Mouse (Mus musculus): ENCODE results near the gene Arhgap10.
A peak's percentile ranks its signal among the peaks of the same experiment; 100 is the strongest.
"Not testable (repeated sequence)": the region's sequence is repeated elsewhere in the genome, so short reads cannot be mapped to it uniquely, and the experiment has no call there.

Arhgap10 gene

GRCm38 (mm10) chr8:77337272-77337671 lies 180.5 kb downstream of the Arhgap10 start:
- DNase-seq = no peak

- DNase-seq = no peak
Observed at GRCm38 (mm10) chr8:77331180-77331579, 186.6 kb downstream of the Arhgap10 start.

GRCm38 (mm10) chr8:77330304-77330703 lies 187.4 kb downstream of the Arhgap10 start:
- no peak for DNase-seq

GRCm38 (mm10) chr8:77329783-77330182 lies 188.0 kb downstream of the Arhgap10 start:
- DNase-seq = no peak

GRCm38 (mm10) chr8:77328473-77328872 lies 189.3 kb downstream of the Arhgap10 start:
- DNase-seq = no peak

- no peak for DNase-seq
Observed at GRCm38 (mm10) chr8:77327326-77327725, 190.4 kb downstream of the Arhgap10 start.

- DNase-seq = not testable (repeated sequence)
Observed at GRCm38 (mm10) chr8:77322727-77323126, 195.0 kb downstream of the Arhgap10 start.

GRCm38 (mm10) chr8:77321901-77322300 lies 195.9 kb downstream of the Arhgap10 start:
- DNase-seq = no peak

GRCm38 (mm10) chr8:77318590-77318989 lies 199.2 kb downstream of the Arhgap10 start:
- DNase-seq = no peak

GRCm38 (mm10) chr8:77317771-77318170 lies 200.0 kb downstream of the Arhgap10 start:
- DNase-seq = no peak

GRCm38 (mm10) chr8:77313003-77313402 lies 204.8 kb downstream of the Arhgap10 start:
- DNase-seq = no peak

GRCm38 (mm10) chr8:77311762-77312161 lies 206.0 kb downstream of the Arhgap10 start:
- DNase-seq = no peak

- DNase-seq = no peak
Observed at GRCm38 (mm10) chr8:77310541-77310940, 207.2 kb downstream of the Arhgap10 start.

GRCm38 (mm10) chr8:77310026-77310425 lies 207.7 kb downstream of the Arhgap10 start:
- no peak for DNase-seq

GRCm38 (mm10) chr8:77294599-77294998 lies 223.2 kb downstream of the Arhgap10 start:
- peak; percentile 38 for DNase-seq

GRCm38 (mm10) chr8:77292649-77293048 lies 225.1 kb downstream of the Arhgap10 start:
- DNase-seq = peak; percentile 44

- no peak for DNase-seq
Observed at GRCm38 (mm10) chr8:77292120-77292519, 225.6 kb downstream of the Arhgap10 start.

- DNase-seq = no peak
Observed at GRCm38 (mm10) chr8:77288492-77288891, 229.3 kb downstream of the Arhgap10 start.

- no peak for DNase-seq
Observed at GRCm38 (mm10) chr8:77288065-77288464, 229.7 kb downstream of the Arhgap10 start.

GRCm38 (mm10) chr8:77284473-77284872 lies 233.3 kb downstream of the Arhgap10 start:
- no peak for DNase-seq

GRCm38 (mm10) chr8:77282605-77283236 lies 235.0 kb downstream of the Arhgap10 start:
- no peak for DNase-seq

- DNase-seq = no peak
Observed at GRCm38 (mm10) chr8:77279977-77280376, 237.8 kb downstream of the Arhgap10 start.

GRCm38 (mm10) chr8:77278246-77278645 lies 239.5 kb downstream of the Arhgap10 start:
- DNase-seq = no peak

- no peak for DNase-seq
Observed at GRCm38 (mm10) chr8:77276827-77277226, 240.9 kb downstream of the Arhgap10 start.

- no peak for DNase-seq
Observed at GRCm38 (mm10) chr8:77275571-77275970, 242.2 kb downstream of the Arhgap10 start.
